Mouse (Mus musculus): Measurements from ENCODE around the gene Ephb2. TPM values are rescaled to one million over a fixed set of nuclear protein-coding genes. Genes with fewer than 3 reads are reported as not detected.

The Ephb2 gene
- polyA plus RNA-seq (2012) = not detected in 2 replicates

GRCm38 (mm10) chr4:136835621-136836386, at the start of gene Ephb2:
Ephb2 (minus strand) TSS chr4:136835988.
- TF ChIP-seq GATA1 (IDR thresholded peaks at IDR 0.05; ENCODE audit: low read length) (no peak), TAL1 (IDR thresholded peaks at IDR 0.05; ENCODE audit: low read length) (no peak)
- H3K9me3 ChIP-seq (ENCODE audit: control insufficient read depth, low read length) = no peaks in the 10 kb centered on the region
- H3K36me3 ChIP-seq (ENCODE audit: control insufficient read depth) = no peaks in the 10 kb centered on the region
- H3K4me3 ChIP-seq (replicated peaks) = no peak within 1 kb of the TSS
- H3K27me3 ChIP-seq (ENCODE audit: control insufficient read depth) = peaks cover 81% of the 10 kb centered on the region
- H3K4me1 ChIP-seq (ENCODE audit: control insufficient read depth) = no peaks in the 10 kb centered on the region; the same call in 1 of the 2 replicates

- Histone ChIP-seq H3K4me3 (replicated peaks) (no peak overlapping the region), H3K27me3 (ENCODE audit: control insufficient read depth) (no peaks in the 10 kb centered on the region), H3K36me3 (ENCODE audit: control insufficient read depth) (no peaks in the 10 kb centered on the region), H3K4me1 (ENCODE audit: control insufficient read depth) (no peaks in the 10 kb centered on the region), H3K9me3 (ENCODE audit: control insufficient read depth, low read length) (no peaks in the 10 kb centered on the region)
- TF ChIP-seq TAL1 (IDR thresholded peaks at IDR 0.05; ENCODE audit: low read length) (no peak), GATA1 (IDR thresholded peaks at IDR 0.05; ENCODE audit: low read length) (no peak)
Observed at GRCm38 (mm10) chr4:136878601-136879000, 42.8 kb upstream of the Ephb2 start.

- Histone ChIP-seq H3K4me1 (ENCODE audit: control insufficient read depth) (no peaks in the 10 kb centered on the region), H3K4me3 (replicated peaks) (no peak overlapping the region), H3K36me3 (ENCODE audit: control insufficient read depth) (no peaks in the 10 kb centered on the region), H3K27me3 (ENCODE audit: control insufficient read depth) (no peaks in the 10 kb centered on the region), H3K9me3 (ENCODE audit: control insufficient read depth, low read length) (no peaks in the 10 kb centered on the region)
- TF ChIP-seq GATA1 (IDR thresholded peaks at IDR 0.05; ENCODE audit: low read length) (no peak), TAL1 (IDR thresholded peaks at IDR 0.05; ENCODE audit: low read length) (no peak)
Observed at GRCm38 (mm10) chr4:136878171-136878570, 42.4 kb upstream of the Ephb2 start.

- no peak for TF ChIP-seq GATA1 (IDR thresholded peaks at IDR 0.05; ENCODE audit: low read length)
- TF ChIP-seq TAL1 (IDR thresholded peaks at IDR 0.05; ENCODE audit: low read length) = no peak
- Histone ChIP-seq H3K27me3 (ENCODE audit: control insufficient read depth) (no peaks in the 10 kb centered on the region), H3K36me3 (ENCODE audit: control insufficient read depth) (no peaks in the 10 kb centered on the region), H3K4me1 (ENCODE audit: control insufficient read depth) (no peaks in the 10 kb centered on the region), H3K9me3 (ENCODE audit: control insufficient read depth, low read length) (no peaks in the 10 kb centered on the region), H3K4me3 (replicated peaks) (no peak overlapping the region)
Observed at GRCm38 (mm10) chr4:136876971-136877370, 41.2 kb upstream of the Ephb2 start.

GRCm38 (mm10) chr4:136875012-136875411, 39.2 kb upstream of the Ephb2 start:
- no peaks in the 10 kb centered on the region for H3K4me1 ChIP-seq (ENCODE audit: control insufficient read depth)
- no peak overlapping the region for H3K4me3 ChIP-seq (replicated peaks)
- no peaks in the 10 kb centered on the region for H3K9me3 ChIP-seq (ENCODE audit: control insufficient read depth, low read length)
- H3K27me3 ChIP-seq (ENCODE audit: control insufficient read depth) = no peaks in the 10 kb centered on the region
- H3K36me3 ChIP-seq (ENCODE audit: control insufficient read depth) = no peaks in the 10 kb centered on the region
- TF ChIP-seq TAL1 (IDR thresholded peaks at IDR 0.05; ENCODE audit: low read length) (no peak), GATA1 (IDR thresholded peaks at IDR 0.05; ENCODE audit: low read length) (no peak)

- Histone ChIP-seq H3K27me3 (ENCODE audit: control insufficient read depth) (no peaks in the 10 kb centered on the region), H3K9me3 (ENCODE audit: control insufficient read depth, low read length) (peaks cover 2% of the 10 kb centered on the region; the same call in 1 of the 2 replicates), H3K4me3 (replicated peaks) (no peak overlapping the region), H3K4me1 (ENCODE audit: control insufficient read depth) (no peaks in the 10 kb centered on the region), H3K36me3 (ENCODE audit: control insufficient read depth) (no peaks in the 10 kb centered on the region)
- TF ChIP-seq TAL1 (IDR thresholded peaks at IDR 0.05; ENCODE audit: low read length) (no peak), GATA1 (IDR thresholded peaks at IDR 0.05; ENCODE audit: low read length) (no peak)
Observed at GRCm38 (mm10) chr4:136868371-136868770, 32.6 kb upstream of the Ephb2 start.

- peaks cover 2% of the 10 kb centered on the region; the same call in 1 of the 2 replicates for H3K9me3 ChIP-seq (ENCODE audit: control insufficient read depth, low read length)
- TF ChIP-seq GATA1 (IDR thresholded peaks at IDR 0.05; ENCODE audit: low read length) (no peak), TAL1 (IDR thresholded peaks at IDR 0.05; ENCODE audit: low read length) (no peak)
- no peak overlapping the region for H3K4me3 ChIP-seq (replicated peaks)
- no peaks in the 10 kb centered on the region for H3K36me3 ChIP-seq (ENCODE audit: control insufficient read depth)
- H3K27me3 ChIP-seq (ENCODE audit: control insufficient read depth) = no peaks in the 10 kb centered on the region; the same call in 1 of the 2 replicates
- H3K4me1 ChIP-seq (ENCODE audit: control insufficient read depth) = no peaks in the 10 kb centered on the region
Observed at GRCm38 (mm10) chr4:136867690-136868345, 32.0 kb upstream of the Ephb2 start.

GRCm38 (mm10) chr4:136865531-136865930, 29.7 kb upstream of the Ephb2 start:
- H3K4me1 ChIP-seq (ENCODE audit: control insufficient read depth) = no peaks in the 10 kb centered on the region
- no peaks in the 10 kb centered on the region for H3K36me3 ChIP-seq (ENCODE audit: control insufficient read depth)
- peaks cover 2% of the 10 kb centered on the region; the same call in 1 of the 2 replicates for H3K9me3 ChIP-seq (ENCODE audit: control insufficient read depth, low read length)
- no peak overlapping the region for H3K4me3 ChIP-seq (replicated peaks)
- no peak for TF ChIP-seq GATA1 (IDR thresholded peaks at IDR 0.05; ENCODE audit: low read length)
- no peak for TF ChIP-seq TAL1 (IDR thresholded peaks at IDR 0.05; ENCODE audit: low read length)
- H3K27me3 ChIP-seq (ENCODE audit: control insufficient read depth) = no peaks in the 10 kb centered on the region; the same call in 1 of the 2 replicates

GRCm38 (mm10) chr4:136864751-136865470, 29.1 kb upstream of the Ephb2 start:
- Histone ChIP-seq H3K4me1 (ENCODE audit: control insufficient read depth) (no peaks in the 10 kb centered on the region), H3K36me3 (ENCODE audit: control insufficient read depth) (no peaks in the 10 kb centered on the region), H3K4me3 (replicated peaks) (no peak overlapping the region), H3K27me3 (ENCODE audit: control insufficient read depth) (no peaks in the 10 kb centered on the region; the same call in 1 of the 2 replicates), H3K9me3 (ENCODE audit: control insufficient read depth, low read length) (peaks cover 3% of the 10 kb centered on the region)
- TF ChIP-seq GATA1 (IDR thresholded peaks at IDR 0.05; ENCODE audit: low read length) = no peak
- TF ChIP-seq TAL1 (IDR thresholded peaks at IDR 0.05; ENCODE audit: low read length) = no peak
